Mouse (Mus musculus) intestine, embryonic 15.5 days (tissue): ENCODE measurements around the gene Chml. TPM values are rescaled to one million over a fixed set of nuclear protein-coding genes. Genes with fewer than 3 reads are reported as not detected.

Experiments used
- ATAC-seq: fragments of 200-750 bp; cut with Nextera tagmentation; 2 replicates; pipeline ENCODE4 v1.8.0; 2017; ENCODE audit warnings: moderate TSS enrichment, moderate library complexity
- H3K27ac ChIP-seq: fragments of 300-500 bp; sonication (generic); 2 replicates; pipeline ENCODE4 v1.5.1; 2015; ENCODE audit warnings: mild to moderate bottlenecking, inconsistent platforms
- H3K27me3 ChIP-seq: fragments of 300-500 bp; sonication (generic); replicated peaks from 2 replicates; pipeline ENCODE4 v1.6.1; 2015; ENCODE audit warnings: inconsistent platforms
- H3K36me3 ChIP-seq: fragments of 300-500 bp; sonication (generic); 2 replicates; pipeline ENCODE4 v1.6.1; 2015; ENCODE audit warnings: inconsistent platforms
- H3K4me1 ChIP-seq: fragments of 300-500 bp; sonication (generic); replicated peaks from 2 replicates; pipeline ENCODE4 v1.6.1; 2015; ENCODE audit warnings: inconsistent platforms
- H3K4me2 ChIP-seq: fragments of 300-500 bp; sonication (generic); replicated peaks from 2 replicates; pipeline ENCODE4 v1.6.1; 2015; ENCODE audit warnings: mild to moderate bottlenecking, inconsistent platforms
- H3K4me3 ChIP-seq: fragments of 300-500 bp; sonication (generic); replicated peaks from 2 replicates; pipeline ENCODE4 v1.5.1; 2015; ENCODE audit warnings: inconsistent platforms
- H3K9ac ChIP-seq: fragments of 300-500 bp; sonication (generic); 2 replicates; pipeline ENCODE4 v1.6.1; 2015; ENCODE audit warnings: inconsistent platforms
- H3K9me3 ChIP-seq: fragments of 300-500 bp; sonication (generic); 2 replicates; pipeline ENCODE4 v1.6.1; 2016; ENCODE audit warnings: inconsistent platforms
- WGBS: fragments of 180-500 bp; shearing (Covaris S2); methylation state at CpG from one replicate; pipeline ENCODE4 v1.1.7; 2015; 5-methylcytosine and 5-hydroxymethylcytosine counted together
- polyA plus RNA-seq: library from polyadenylated mRNA; unstranded; fragments of >200 nt; fragmentation: Nextera tagmentation; extraction: Ambion mirVana; gene quantifications from 2 replicates; pipeline ENCODE4 v1.2.1, GENCODE M21; 2015

The Chml gene
- 2.4 and 2.6 TPM in 2 replicates for polyA plus RNA-seq

- 0 out of 2 replicates have a peak, but pooled peaks cover 3% of the 10 kb centered on the region for H3K4me1 ChIP-seq
- WGBS, result under 1% methylated on average over 66 of the region's 73 CpGs
- H3K9ac ChIP-seq, result peak within 1 kb of the TSS; percentile 91
- H3K27ac ChIP-seq, result peak within 1 kb of the TSS; percentile 84
- ATAC-seq, result peak; percentile 99
- H3K9me3 ChIP-seq, result no peaks in the 10 kb centered on the region
- H3K27me3 ChIP-seq, result no peaks in the 10 kb centered on the region
- H3K4me3 ChIP-seq, result peak within 1 kb of the TSS; percentile 83
- peak within 1 kb of the TSS; percentile 80 for H3K4me2 ChIP-seq
- H3K36me3 ChIP-seq, result no peaks in the 10 kb centered on the region
Observed at GRCm38 (mm10) chr1:175692246-175692996, at the start of gene Chml, which contains the start of gene Opn3. Gene Chml, minus strand, starts transcription at chr1:175692901. Gene Opn3, minus strand, starts transcription at chr1:175692776.

GRCm38 (mm10) chr1:175725771-175726170 is 33.1 kb upstream of the Chml start:
- no peaks in the 10 kb centered on the region for H3K36me3 ChIP-seq
- H3K4me3 ChIP-seq, result no peak overlapping the region
- 24% methylated on average over 7 of the region's 7 CpGs for WGBS
- peak; percentile 43; the same call in 1 of the 2 replicates for ATAC-seq
- H3K9me3 ChIP-seq, result no peaks in the 10 kb centered on the region
- H3K27ac ChIP-seq, result no peak overlapping the region
- H3K4me2 ChIP-seq, result no peak overlapping the region
- no peaks in the 10 kb centered on the region for H3K27me3 ChIP-seq
- no peaks in the 10 kb centered on the region for H3K4me1 ChIP-seq
- no peak overlapping the region for H3K9ac ChIP-seq

- WGBS, result 87% methylated on average over 9 of the region's 9 CpGs
- Histone ChIP-seq H3K4me3 (no peak overlapping the region), H3K4me1 (no peaks in the 10 kb centered on the region), H3K9ac (no peak overlapping the region), H3K36me3 (no peaks in the 10 kb centered on the region), H3K9me3 (no peaks in the 10 kb centered on the region), H3K27ac (no peak overlapping the region), H3K4me2 (no peak overlapping the region), H3K27me3 (no peaks in the 10 kb centered on the region)
- no peak for ATAC-seq
Observed at GRCm38 (mm10) chr1:175716832-175717231, 24.1 kb upstream of the Chml start.

- H3K4me3 ChIP-seq, result no peak overlapping the region
- H3K9me3 ChIP-seq, result no peaks in the 10 kb centered on the region
- H3K9ac ChIP-seq, result no peak overlapping the region
- no peak overlapping the region for H3K4me2 ChIP-seq
- H3K36me3 ChIP-seq, result no peaks in the 10 kb centered on the region
- WGBS, result 65% methylated on average over 11 of the region's 11 CpGs
- H3K27me3 ChIP-seq, result no peaks in the 10 kb centered on the region
- ATAC-seq, result no peak
- no peaks in the 10 kb centered on the region for H3K4me1 ChIP-seq
- H3K27ac ChIP-seq, result no peak overlapping the region
Observed at GRCm38 (mm10) chr1:175712338-175712909, 19.7 kb upstream of the Chml start.

- Histone ChIP-seq H3K4me3 (no peak overlapping the region), H3K27ac (no peak overlapping the region), H3K9ac (no peak overlapping the region), H3K27me3 (no peaks in the 10 kb centered on the region), H3K9me3 (no peaks in the 10 kb centered on the region), H3K4me1 (no peaks in the 10 kb centered on the region), H3K4me2 (no peak overlapping the region), H3K36me3 (no peaks in the 10 kb centered on the region)
- ATAC-seq, result no peak
Observed at GRCm38 (mm10) chr1:175708013-175708412, 15.3 kb upstream of the Chml start.

- ATAC-seq, result no peak
- Histone ChIP-seq H3K4me2 (no peak overlapping the region), H3K4me3 (no peak overlapping the region), H3K9ac (no peak overlapping the region), H3K9me3 (no peaks in the 10 kb centered on the region), H3K27ac (no peak overlapping the region), H3K4me1 (no peaks in the 10 kb centered on the region), H3K36me3 (no peaks in the 10 kb centered on the region), H3K27me3 (no peaks in the 10 kb centered on the region)
- 64% methylated on average over 5 of the region's 5 CpGs for WGBS
Observed at GRCm38 (mm10) chr1:175707599-175707998, 14.9 kb upstream of the Chml start.

- peak; percentile 83 for ATAC-seq
- no peak overlapping the region for H3K4me3 ChIP-seq
- H3K4me1 ChIP-seq, result no peaks in the 10 kb centered on the region
- no peaks in the 10 kb centered on the region for H3K9me3 ChIP-seq
- H3K36me3 ChIP-seq, result no peaks in the 10 kb centered on the region
- no peak overlapping the region for H3K9ac ChIP-seq
- no peak overlapping the region for H3K27ac ChIP-seq
- no peaks in the 10 kb centered on the region for H3K27me3 ChIP-seq
- 37% methylated on average over 4 of the region's 4 CpGs for WGBS
- no peak overlapping the region for H3K4me2 ChIP-seq
Observed at GRCm38 (mm10) chr1:175701145-175701544, 8.4 kb upstream of the Chml start.

- Histone ChIP-seq H3K27ac (no peak overlapping the region), H3K4me2 (no peak overlapping the region), H3K27me3 (no peaks in the 10 kb centered on the region), H3K9ac (no peak overlapping the region), H3K9me3 (no peaks in the 10 kb centered on the region), H3K4me1 (no peaks in the 10 kb centered on the region), H3K36me3 (no peaks in the 10 kb centered on the region), H3K4me3 (no peak overlapping the region)
- 40% methylated on average over 4 of the region's 4 CpGs for WGBS
- ATAC-seq, result peak; percentile 25; the same call in 1 of the 2 replicates
Observed at GRCm38 (mm10) chr1:175699796-175700195, 7.1 kb upstream of the Chml start.

- Histone ChIP-seq H3K4me1 (no peaks in the 10 kb centered on the region), H3K27me3 (no peaks in the 10 kb centered on the region), H3K4me3 (no peak overlapping the region), H3K4me2 (no peak overlapping the region), H3K36me3 (no peaks in the 10 kb centered on the region), H3K9ac (no peak overlapping the region), H3K9me3 (no peaks in the 10 kb centered on the region), H3K27ac (no peak overlapping the region)
- 64% methylated on average over 3 of the region's 3 CpGs for WGBS
- no peak for ATAC-seq
Observed at GRCm38 (mm10) chr1:175699375-175699774, 6.7 kb upstream of the Chml start.

- WGBS, result 71% methylated on average over 1 of the region's 1 CpGs
- Histone ChIP-seq H3K4me2 (no peak within 1 kb of the TSS), H3K4me3 (no peak within 1 kb of the TSS), H3K9me3 (no peaks in the 10 kb centered on the region), H3K27me3 (no peaks in the 10 kb centered on the region), H3K9ac (no peak within 1 kb of the TSS), H3K36me3 (no peaks in the 10 kb centered on the region), H3K4me1 (0 out of 2 replicates have a peak, but pooled peaks cover 3% of the 10 kb centered on the region), H3K27ac (no peak within 1 kb of the TSS)
- ATAC-seq, result no peak
Observed at GRCm38 (mm10) chr1:175698293-175698692, 5.6 kb upstream of the Chml start, which contains the start of gene Wdr64. Gene Wdr64, plus strand, starts transcription at chr1:175698593.

- ATAC-seq, result peak; percentile 6
- no peak overlapping the region for H3K27ac ChIP-seq
- 0 out of 2 replicates have a peak, but pooled peaks cover 3% of the 10 kb centered on the region for H3K4me1 ChIP-seq
- no peaks in the 10 kb centered on the region for H3K27me3 ChIP-seq
- H3K9me3 ChIP-seq, result no peaks in the 10 kb centered on the region
- peak overlapping the region; percentile 83 for H3K4me3 ChIP-seq
- H3K4me2 ChIP-seq, result peak overlapping the region; percentile 80
- peak overlapping the region; percentile 31; the same call in 1 of the 2 replicates for H3K9ac ChIP-seq
- H3K36me3 ChIP-seq, result no peaks in the 10 kb centered on the region
- whole genome bisulfite sequencing, result 34% methylated on average over 12 of the region's 12 CpGs
Observed at GRCm38 (mm10) chr1:175693429-175693960, 794 bp upstream of the Chml start.

- ATAC-seq, result no peak
- 1% methylated on average over 17 of the region's 17 CpGs for WGBS
- H3K4me3 ChIP-seq, result peak overlapping the region; percentile 83
- H3K4me1 ChIP-seq, result 0 out of 2 replicates have a peak, but pooled peaks cover 3% of the 10 kb centered on the region
- no peaks in the 10 kb centered on the region for H3K9me3 ChIP-seq
- H3K27ac ChIP-seq, result no peak overlapping the region; the same call in 1 of the 2 replicates
- peak overlapping the region; percentile 80 for H3K4me2 ChIP-seq
- H3K27me3 ChIP-seq, result no peaks in the 10 kb centered on the region
- H3K36me3 ChIP-seq, result no peaks in the 10 kb centered on the region
- peak overlapping the region; percentile 31 for H3K9ac ChIP-seq
Observed at GRCm38 (mm10) chr1:175692997-175693361, 278 bp upstream of the Chml start.
